Mouse (Mus musculus) spleen, adult 2 months (tissue): ENCODE results near the gene Ttll13.

ENCODE experiments used
- CTCF ChIP-seq: fragments of 200-500 bp; IDR thresholded peaks from 2 replicates; pipeline ENCODE4 v1.5.1; 2011; ENCODE audit warnings: mild to moderate bottlenecking, inconsistent platforms; ENCODE audit not compliant: insufficient read depth, insufficient read length, insufficient replicate concordance; ENCODE audit errors: extremely low read depth
- POLR2A ChIP-seq: fragments of 200-500 bp; IDR thresholded peaks from 2 replicates; pipeline ENCODE4 v1.6.1; 2011; ENCODE audit warnings: low read depth, low read length, inconsistent platforms

DNA sequence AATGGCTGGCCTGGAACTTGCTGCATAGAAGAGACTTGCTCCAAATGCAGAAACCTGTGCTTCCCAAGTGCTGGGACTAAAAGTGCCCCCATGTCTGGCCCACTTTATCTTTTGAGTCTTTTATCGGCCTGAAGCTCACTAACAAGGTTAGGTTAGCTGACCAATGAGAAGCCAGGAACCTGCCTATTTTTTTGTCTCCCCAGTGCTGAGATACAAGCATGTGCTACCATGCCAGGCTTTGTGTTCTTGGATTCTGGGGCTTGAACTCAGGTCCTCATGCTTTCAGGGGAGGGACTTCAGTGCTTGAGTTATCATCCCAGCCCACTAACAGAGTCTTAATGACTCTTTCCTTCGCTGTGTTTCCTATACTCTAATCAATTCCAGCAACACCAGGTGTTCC, 11.5 kb downstream of the Ttll13 start:
- TF ChIP-seq POLR2A (no peak), CTCF (no peak)
